Mouse (Mus musculus) frontal cortex, adult 2 months (tissue): ENCODE data around the gene Pde4d. TPM values are rescaled to one million over a fixed set of nuclear protein-coding genes. Genes with fewer than 3 reads are reported as not detected.
A peak's percentile ranks its signal among the peaks of the same experiment; 100 is the strongest.

Experiments
- DNase-seq, 2 experiments: peaks; one replicate each; pipeline ENCODE4 v3.0.0; 2022; ENCODE audit warnings: low spot score in 1 of 2; ENCODE audit errors: extremely low spot score in 1 of 2
- polyA plus RNA-seq: library from polyadenylated mRNA; depleted of rRNA; stranded (reverse); fragments of >200 nt; gene quantifications from 2 replicates; pipeline ENCODE4 v1.2.3, GENCODE M21; 2012

The Pde4d gene
- polyA plus RNA-seq, 1 experiment: 40.3 TPM

- DNase-seq: no peak
These were observed 1181.8 kb downstream of the Pde4d start for GRCm38 (mm10) chr13:109631399-109632026.

GRCm38 (mm10) chr13:109632387-109633036 lies 1182.8 kb downstream of the Pde4d start:
- DNase-seq: no peak

- DNase-seq: no peak
These were observed 1183.3 kb downstream of the Pde4d start for GRCm38 (mm10) chr13:109633037-109633418.

- DNase-seq: no peak
These were observed 1186.3 kb downstream of the Pde4d start for GRCm38 (mm10) chr13:109635901-109636520.

GRCm38 (mm10) chr13:109638273-109638672 lies 1188.5 kb downstream of the Pde4d start:
- no peak for DNase-seq

GRCm38 (mm10) chr13:109639286-109639685 lies 1189.5 kb downstream of the Pde4d start:
- DNase-seq: no peak

GRCm38 (mm10) chr13:109641562-109641961 lies 1191.8 kb downstream of the Pde4d start:
- no peak for DNase-seq

GRCm38 (mm10) chr13:109643419-109643818 lies 1193.7 kb downstream of the Pde4d start:
- no peak for DNase-seq

GRCm38 (mm10) chr13:109644086-109644485 lies 1194.3 kb downstream of the Pde4d start:
- no peak for DNase-seq

- DNase-seq: no peak
These were observed 1195.6 kb downstream of the Pde4d start for GRCm38 (mm10) chr13:109645284-109645909.

- DNase-seq: no peak
These were observed 1196.1 kb downstream of the Pde4d start for GRCm38 (mm10) chr13:109645910-109646284.

GRCm38 (mm10) chr13:109646597-109647232 lies 1197.0 kb downstream of the Pde4d start:
- no peak for DNase-seq

- DNase-seq: peak in 1 of 2 experiments; percentile 41
These were observed 1197.9 kb downstream of the Pde4d start for GRCm38 (mm10) chr13:109647479-109648199.

GRCm38 (mm10) chr13:109648311-109648710 lies 1198.6 kb downstream of the Pde4d start:
- DNase-seq: no peak

GRCm38 (mm10) chr13:109651790-109652605 lies 1202.2 kb downstream of the Pde4d start:
- DNase-seq: no peak

- no peak for DNase-seq
These were observed 1202.9 kb downstream of the Pde4d start for GRCm38 (mm10) chr13:109652631-109653030.

- DNase-seq: no peak
These were observed 1205.6 kb downstream of the Pde4d start for GRCm38 (mm10) chr13:109655390-109655789.

GRCm38 (mm10) chr13:109659103-109659502 lies 1209.4 kb downstream of the Pde4d start:
- DNase-seq: no peak

GRCm38 (mm10) chr13:109661345-109661744 lies 1211.6 kb downstream of the Pde4d start:
- no peak for DNase-seq
